Mouse (Mus musculus) cortical plate, adult 2 months (tissue): ENCODE data around the gene Rrbp1.

Experiments
- CTCF ChIP-seq: fragments of 200-500 bp; IDR thresholded peaks from 2 replicates; pipeline ENCODE4 v1.5.1; 2011; ENCODE audit warnings: mild to moderate bottlenecking, control low read depth, low read length; ENCODE audit not compliant: insufficient read depth; ENCODE audit errors: extremely low read depth
- POLR2A ChIP-seq: fragments of 200-500 bp; IDR thresholded peaks from 2 replicates; pipeline ENCODE4 v1.6.1; 2011; ENCODE audit warnings: mild to moderate bottlenecking, low read length, control low read depth; ENCODE audit not compliant: insufficient read depth; ENCODE audit errors: extremely low read depth

GRCm38 (mm10) chr2:143929607-143930311 is 81.3 kb downstream of the Rrbp1 start:
- TF ChIP-seq CTCF: no peak
- TF ChIP-seq POLR2A: no peak
